Mouse (Mus musculus): ENCODE results near the gene Fut1. TPM values are rescaled to one million over a fixed set of nuclear protein-coding genes. Genes with fewer than 3 reads are reported as not detected.
A peak's percentile ranks its signal among the peaks of the same experiment; 100 is the strongest.
"Not testable (repeated sequence)": the region's sequence is repeated elsewhere in the genome, so short reads cannot be mapped to it uniquely, and the experiment has no call there.

Gene Fut1
- polyA plus RNA-seq, 1 experiment from 2014 or later: not detected

- Histone ChIP-seq H3K9me3 (no peaks in the 10 kb centered on the region), H3K4me2 (peak overlapping the region; percentile 75), H3K36me3 (peaks cover 5% of the 10 kb centered on the region), H3K4me3 (0 out of 2 replicates have a peak overlapping the region, but pooled peaks have one; percentile 12), H3K9ac (peak overlapping the region; percentile 55), H3K27me3 (replicated peaks) (no peaks in the 10 kb centered on the region; the same call in 1 of the 2 replicates), H3K27ac (replicated peaks) (peak overlapping the region; percentile 24), H3K4me1 (peaks cover 63% of the 10 kb centered on the region)
- no peak for ATAC-seq (ENCODE audit: extremely low read depth, insufficient number of reproducible peaks, low FRiP score, low TSS enrichment)
- WGBS: 60% methylated on average over 5 of the region's 5 CpGs
Observed at GRCm38 (mm10) chr7:45642083-45642482, 25.0 kb downstream of the Fut1 start.

- Histone ChIP-seq H3K4me1 (peaks cover 62% of the 10 kb centered on the region), H3K9ac (peak overlapping the region; percentile 88), H3K4me2 (peak overlapping the region; percentile 75), H3K9me3 (no peaks in the 10 kb centered on the region), H3K27ac (replicated peaks) (peak overlapping the region; percentile 82), H3K27me3 (replicated peaks) (no peaks in the 10 kb centered on the region; the same call in 1 of the 2 replicates), H3K36me3 (no peaks in the 10 kb centered on the region; the same call in 1 of the 2 replicates), H3K4me3 (peak overlapping the region; percentile 54)
- no peak for ATAC-seq (ENCODE audit: extremely low read depth, insufficient number of reproducible peaks, low FRiP score, low TSS enrichment)
- WGBS: 40% methylated on average over 16 of the region's 16 CpGs
Observed at GRCm38 (mm10) chr7:45642503-45643255, 25.6 kb downstream of the Fut1 start.

- Histone ChIP-seq H3K4me3 (peak overlapping the region; percentile 54), H3K27ac (replicated peaks) (peak overlapping the region; percentile 82), H3K9me3 (no peaks in the 10 kb centered on the region), H3K36me3 (no peaks in the 10 kb centered on the region), H3K27me3 (replicated peaks) (no peaks in the 10 kb centered on the region; the same call in 1 of the 2 replicates), H3K4me2 (peak overlapping the region; percentile 75), H3K4me1 (peaks cover 54% of the 10 kb centered on the region), H3K9ac (peak overlapping the region; percentile 88)
- peak; percentile 81 for ATAC-seq (ENCODE audit: extremely low read depth, insufficient number of reproducible peaks, low FRiP score, low TSS enrichment)
- WGBS: 7% methylated on average over 28 of the region's 28 CpGs
Observed at GRCm38 (mm10) chr7:45643441-45644178, 26.5 kb downstream of the Fut1 start.

GRCm38 (mm10) chr7:45644183-45644582 lies 27.1 kb downstream of the Fut1 start:
- Histone ChIP-seq H3K27ac (replicated peaks) (peak overlapping the region; percentile 78), H3K4me3 (peak overlapping the region; percentile 54), H3K4me1 (peaks cover 54% of the 10 kb centered on the region), H3K9ac (peak overlapping the region; percentile 70), H3K36me3 (no peaks in the 10 kb centered on the region), H3K9me3 (no peaks in the 10 kb centered on the region), H3K4me2 (peak overlapping the region; percentile 75), H3K27me3 (replicated peaks) (no peaks in the 10 kb centered on the region; the same call in 1 of the 2 replicates)
- no peak for ATAC-seq (ENCODE audit: extremely low read depth, insufficient number of reproducible peaks, low FRiP score, low TSS enrichment)
- 17% methylated on average over 18 of the region's 18 CpGs for WGBS

- Histone ChIP-seq H3K4me2 (peak overlapping the region; percentile 75), H3K4me3 (peak overlapping the region; percentile 54), H3K9me3 (no peaks in the 10 kb centered on the region), H3K27me3 (replicated peaks) (no peaks in the 10 kb centered on the region; the same call in 1 of the 2 replicates), H3K4me1 (peaks cover 55% of the 10 kb centered on the region), H3K36me3 (no peaks in the 10 kb centered on the region), H3K27ac (replicated peaks) (no peak overlapping the region), H3K9ac (peak overlapping the region; percentile 70; the same call in 1 of the 2 replicates)
- no peak for ATAC-seq (ENCODE audit: extremely low read depth, insufficient number of reproducible peaks, low FRiP score, low TSS enrichment)
- 64% methylated on average over 6 of the region's 6 CpGs for WGBS
Observed at GRCm38 (mm10) chr7:45644872-45645590, 27.9 kb downstream of the Fut1 start.

- Histone ChIP-seq H3K9ac (no peak overlapping the region), H3K36me3 (no peaks in the 10 kb centered on the region), H3K9me3 (no peaks in the 10 kb centered on the region), H3K4me1 (peaks cover 53% of the 10 kb centered on the region), H3K4me2 (no peak overlapping the region), H3K4me3 (no peak overlapping the region), H3K27me3 (replicated peaks) (no peaks in the 10 kb centered on the region; the same call in 1 of the 2 replicates), H3K27ac (replicated peaks) (no peak overlapping the region)
- ATAC-seq (ENCODE audit: extremely low read depth, insufficient number of reproducible peaks, low FRiP score, low TSS enrichment): no peak
- WGBS: 78% methylated on average over 7 of the region's 7 CpGs
Observed at GRCm38 (mm10) chr7:45645591-45645971, 28.5 kb downstream of the Fut1 start.

GRCm38 (mm10) chr7:45646671-45647070 lies 29.6 kb downstream of the Fut1 start:
- Histone ChIP-seq H3K9me3 (no peaks in the 10 kb centered on the region), H3K9ac (no peak overlapping the region), H3K36me3 (no peaks in the 10 kb centered on the region), H3K4me3 (no peak overlapping the region), H3K27ac (replicated peaks) (no peak overlapping the region), H3K27me3 (replicated peaks) (no peaks in the 10 kb centered on the region; the same call in 1 of the 2 replicates), H3K4me1 (peaks cover 42% of the 10 kb centered on the region), H3K4me2 (no peak overlapping the region)
- 73% methylated on average over 4 of the region's 4 CpGs for WGBS
- ATAC-seq (ENCODE audit: extremely low read depth, insufficient number of reproducible peaks, low FRiP score, low TSS enrichment): no peak

- no peak overlapping the region for H3K4me3 ChIP-seq
- ATAC-seq (ENCODE audit: extremely low read depth, insufficient number of reproducible peaks, low FRiP score, low TSS enrichment): peak; percentile 28; the same call in 1 of the 2 replicates
- no peaks in the 10 kb centered on the region for H3K36me3 ChIP-seq
- H3K9me3 ChIP-seq: no peaks in the 10 kb centered on the region
- peak overlapping the region; percentile 33; the same call in 1 of the 2 replicates for H3K9ac ChIP-seq
- peak overlapping the region; percentile 93 for H3K27ac ChIP-seq (replicated peaks)
- H3K27me3 ChIP-seq (replicated peaks): no peaks in the 10 kb centered on the region; the same call in 1 of the 2 replicates
- WGBS: 40% methylated on average over 8 of the region's 8 CpGs
- H3K4me2 ChIP-seq: peak overlapping the region; percentile 35
- H3K4me1 ChIP-seq: peaks cover 25% of the 10 kb centered on the region
Observed at GRCm38 (mm10) chr7:45649351-45649750, 32.3 kb downstream of the Fut1 start.

- not testable (repeated sequence) for H3K4me2 ChIP-seq; H3K9ac ChIP-seq; H3K9me3 ChIP-seq; H3K36me3 ChIP-seq; ATAC-seq (ENCODE audit: extremely low read depth, insufficient number of reproducible peaks, low FRiP score, low TSS enrichment); H3K4me3 ChIP-seq; H3K27me3 ChIP-seq (replicated peaks)
- peak overlapping the region; percentile 93 for H3K27ac ChIP-seq (replicated peaks)
- 88% methylated on average over 20 of the region's 20 CpGs for WGBS
- peaks cover 24% of the 10 kb centered on the region for H3K4me1 ChIP-seq
Observed at GRCm38 (mm10) chr7:45650484-45650883, 33.4 kb downstream of the Fut1 start.

GRCm38 (mm10) chr7:45654424-45655047 lies 37.4 kb downstream of the Fut1 start:
- Histone ChIP-seq H3K4me3 (peak overlapping the region; percentile 22), H3K4me2 (peak overlapping the region; percentile 57), H3K9me3 (peaks cover 6% of the 10 kb centered on the region; the same call in 1 of the 2 replicates), H3K9ac (peak overlapping the region; percentile 6), H3K27ac (replicated peaks) (no peak overlapping the region), H3K4me1 (peaks cover 16% of the 10 kb centered on the region), H3K27me3 (replicated peaks) (no peaks in the 10 kb centered on the region), H3K36me3 (no peaks in the 10 kb centered on the region)
- 30% methylated on average over 17 of the region's 17 CpGs for WGBS
- no peak for ATAC-seq (ENCODE audit: extremely low read depth, insufficient number of reproducible peaks, low FRiP score, low TSS enrichment)
